Mouse (Mus musculus) effector memory CD4-positive, alpha-beta T cell, adult 7 months (primary cell): ENCODE measurements around the gene Cdnf. TPM values are rescaled to one million over a fixed set of nuclear protein-coding genes. Genes with fewer than 3 reads are reported as not detected.

Experiments
- polyA plus RNA-seq: library from polyadenylated mRNA; unstranded; fragments of 100-300 nt; shearing (Covaris generic); gene quantifications from one replicate; pipeline ENCODE4 v1.2.1, GENCODE M21; 2017

Gene Cdnf
- 0.62 TPM for polyA plus RNA-seq

GRCm38 (mm10) chr2:3512552-3513454 lies at the start of gene Cdnf, which contains the start of the genes Gm45902 and Hspa14:
Gene Cdnf, plus strand, starts transcription at chr2:3513030.
Gene Gm45902, minus strand, starts transcription at chr2:3512790.
Gene Hspa14, minus strand, starts transcription at chr2:3512814.

GRCm38 (mm10) chr2:3474861-3475283 lies 38.0 kb upstream of the Cdnf start, which contains the start of gene Suv39h2:
Gene Suv39h2, minus strand, starts transcription at chr2:3475031.

GRCm38 (mm10) chr2:3570186-3570585 lies 57.4 kb downstream of the Cdnf start, which contains the start of gene Fam107b:
Gene Fam107b, plus strand, starts transcription at chr2:3570488.

Other genes starting within 250 kb of the Cdnf start
- 20.0 TPM for gene Nmt2, start 228.8 kb upstream of the Cdnf start, polyA plus RNA-seq
- 19.7 TPM for gene Rpp38, start 180.4 kb upstream of the Cdnf start, polyA plus RNA-seq
- not detected for gene Acbd7, start 176.9 kb upstream of the Cdnf start, polyA plus RNA-seq
- not detected for gene Olah, start 115.8 kb upstream of the Cdnf start, polyA plus RNA-seq
- not detected for gene Meig1, start 90.4 kb upstream of the Cdnf start, polyA plus RNA-seq
- 16.0 TPM for gene Dclre1c, start 88.9 kb upstream of the Cdnf start, polyA plus RNA-seq
- 4.0 TPM for gene Suv39h2, start 38.0 kb upstream of the Cdnf start, polyA plus RNA-seq
- 4.1 TPM for gene Gm45902, start 240 bp upstream of the Cdnf start, polyA plus RNA-seq
- 72.5 TPM for gene Hspa14, start 216 bp upstream of the Cdnf start, polyA plus RNA-seq
- gene Fam107b, start 57.5 kb downstream of the Cdnf start, polyA plus RNA-seq = 540 TPM